Mouse (Mus musculus) neutrophil, adult 5-6 weeks (primary cell): ENCODE results near the gene Ttc33. TPM values are rescaled to one million over a fixed set of nuclear protein-coding genes. Genes with fewer than 3 reads are reported as not detected.

Experiments used
- ATAC-seq: fragments of 151-379, 151-347 bp; 2 replicates; pipeline ENCODE4 v1.8.0; 2017; ENCODE audit warnings: mild to moderate bottlenecking, moderate TSS enrichment; ENCODE audit not compliant: insufficient number of reproducible peaks, poor library complexity, low FRiP score, severe bottlenecking; ENCODE audit errors: extremely low read depth
- total RNA-seq: library from RNA; stranded (forward); fragments of 200-1000 nt; gene quantifications from 2 replicates; pipeline ENCODE4 v1.2.3, GENCODE M21; 2017

The Ttc33 gene
- total RNA-seq, 1 experiment from 2014 or later, result 49.3 TPM

GRCm38 (mm10) chr15:5237012-5237660 is 51.8 kb downstream of the Ttc33 start:
- ATAC-seq, result no peak

- no peak for ATAC-seq
Measured at GRCm38 (mm10) chr15:5238073-5238472, 52.7 kb downstream of the Ttc33 start.

- ATAC-seq, result no peak
Measured at GRCm38 (mm10) chr15:5238553-5238952, 53.2 kb downstream of the Ttc33 start.

DNA sequence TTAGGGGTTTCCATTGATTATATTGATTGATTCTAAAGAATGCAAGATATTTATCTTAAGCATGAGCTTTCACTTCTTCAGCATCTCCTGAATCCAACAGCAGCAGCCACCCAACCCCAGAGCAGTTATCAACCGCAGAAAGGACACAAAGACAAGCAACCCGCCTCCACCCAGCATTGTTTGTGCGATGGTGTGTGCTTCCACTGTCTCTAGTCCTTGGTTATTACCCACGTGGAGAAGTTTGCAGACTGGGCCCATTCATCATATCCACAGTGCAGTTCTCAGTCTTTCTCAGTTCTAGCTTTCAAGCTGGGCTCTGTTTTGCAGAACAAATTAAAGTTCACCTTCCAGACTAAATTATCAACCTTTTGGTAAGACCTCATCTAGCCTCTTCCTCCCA is 54.0 kb downstream of the Ttc33 start:
- ATAC-seq, result no peak

GRCm38 (mm10) chr15:5239901-5240300 is 54.6 kb downstream of the Ttc33 start:
- ATAC-seq, result no peak

GRCm38 (mm10) chr15:5240360-5240759 is 55.0 kb downstream of the Ttc33 start:
- ATAC-seq, result no peak

- no peak for ATAC-seq
Measured at GRCm38 (mm10) chr15:5241304-5242201, 56.2 kb downstream of the Ttc33 start.

- no peak for ATAC-seq
Measured at GRCm38 (mm10) chr15:5242241-5243035, 57.1 kb downstream of the Ttc33 start.

- 0 out of 2 replicates have a peak, but pooled peaks have one; percentile 4 for ATAC-seq
Measured at GRCm38 (mm10) chr15:5243036-5243958, 58.0 kb downstream of the Ttc33 start.

DNA sequence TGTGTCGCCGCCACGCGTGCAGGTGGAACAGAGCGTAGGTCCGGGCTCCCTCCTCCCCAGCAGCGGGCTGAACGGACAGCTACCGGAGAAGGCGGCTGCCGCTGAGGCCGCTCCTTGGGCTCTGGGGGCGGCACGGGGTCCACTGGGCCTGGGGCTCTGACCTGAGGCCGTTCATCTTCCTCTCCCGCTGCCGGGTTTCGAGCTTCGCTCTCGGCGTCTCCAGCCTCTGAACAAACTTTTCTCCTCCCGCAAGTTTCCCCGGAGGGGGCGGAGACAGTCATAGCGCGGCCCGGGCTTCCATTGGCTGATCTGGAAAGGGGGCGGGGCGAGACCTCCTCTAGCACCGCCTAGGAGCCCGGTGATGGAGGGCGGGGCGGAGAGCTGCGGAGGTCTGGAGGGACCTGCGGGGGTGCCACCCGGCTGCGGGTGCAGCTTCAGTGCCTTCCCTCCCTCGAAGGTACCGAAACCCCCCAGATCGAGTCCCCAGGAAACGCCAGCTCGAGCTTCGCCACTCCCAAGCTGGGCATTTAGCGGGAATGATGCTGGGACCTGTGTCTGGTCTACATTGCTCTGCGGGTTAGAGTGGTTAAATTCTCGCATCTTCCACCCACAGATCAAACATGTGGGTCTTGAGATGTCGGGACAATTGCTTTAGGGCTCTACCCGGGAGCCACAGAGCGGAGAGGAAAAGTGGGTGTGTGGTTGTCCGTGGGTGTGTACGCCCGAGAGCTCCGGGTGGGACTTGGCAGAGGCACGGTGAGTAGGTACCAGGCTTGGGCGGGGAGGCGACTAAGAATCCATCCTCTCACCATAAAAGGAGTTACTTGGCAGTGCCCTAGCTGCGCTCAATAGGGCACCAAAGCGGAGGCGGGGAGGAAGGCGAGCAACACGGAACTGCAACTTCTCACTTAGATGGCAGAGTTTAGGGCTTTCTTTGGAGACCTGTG is 58.9 kb downstream of the Ttc33 start, which contains the start of gene Ptger4:
TSS of gene Ptger4 (minus strand) at position 229 of the 947 bp plus-strand sequence.
- ATAC-seq, result peak; percentile 80

GRCm38 (mm10) chr15:5250182-5250581 is 64.9 kb downstream of the Ttc33 start:
- ATAC-seq, result no peak

DNA sequence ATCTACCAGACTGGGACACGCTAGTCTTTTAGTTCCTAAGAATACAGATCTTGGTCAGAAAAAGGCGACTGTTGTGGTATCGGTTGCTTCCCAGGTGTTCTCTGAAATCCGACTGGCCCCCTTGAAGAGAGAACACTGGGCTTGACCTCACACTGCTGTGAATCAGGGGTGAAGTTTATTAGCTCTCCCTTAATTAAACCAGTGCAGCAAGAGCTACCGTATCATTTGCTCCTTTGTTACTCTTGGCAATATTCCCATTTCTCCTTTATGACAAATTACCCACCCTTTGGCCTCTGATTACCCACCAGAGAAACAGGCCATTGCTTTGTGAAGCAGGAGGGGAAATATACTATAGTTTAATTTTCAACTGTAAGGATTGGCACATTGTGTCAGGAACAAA is 74.9 kb downstream of the Ttc33 start:
- ATAC-seq, result no peak

DNA sequence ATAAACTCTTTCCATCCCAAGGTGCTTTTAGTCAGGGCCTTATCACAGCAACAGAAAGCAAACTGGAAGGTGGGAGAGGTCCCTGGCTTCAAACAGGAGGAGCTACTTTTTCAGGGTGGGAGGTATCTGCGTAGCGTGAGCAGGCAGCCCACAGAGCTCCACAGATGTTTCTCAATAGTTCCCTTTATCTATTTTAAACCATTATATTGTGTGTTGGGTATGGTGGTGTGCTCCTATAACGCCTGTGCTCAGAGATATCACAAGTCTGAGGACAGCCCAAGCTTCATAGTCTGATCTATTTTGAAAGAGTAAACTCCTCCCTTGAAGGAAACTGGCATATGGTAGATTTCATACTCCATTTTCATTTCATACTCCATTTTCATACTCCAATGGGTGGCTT is 75.7 kb downstream of the Ttc33 start:
- ATAC-seq, result no peak

DNA sequence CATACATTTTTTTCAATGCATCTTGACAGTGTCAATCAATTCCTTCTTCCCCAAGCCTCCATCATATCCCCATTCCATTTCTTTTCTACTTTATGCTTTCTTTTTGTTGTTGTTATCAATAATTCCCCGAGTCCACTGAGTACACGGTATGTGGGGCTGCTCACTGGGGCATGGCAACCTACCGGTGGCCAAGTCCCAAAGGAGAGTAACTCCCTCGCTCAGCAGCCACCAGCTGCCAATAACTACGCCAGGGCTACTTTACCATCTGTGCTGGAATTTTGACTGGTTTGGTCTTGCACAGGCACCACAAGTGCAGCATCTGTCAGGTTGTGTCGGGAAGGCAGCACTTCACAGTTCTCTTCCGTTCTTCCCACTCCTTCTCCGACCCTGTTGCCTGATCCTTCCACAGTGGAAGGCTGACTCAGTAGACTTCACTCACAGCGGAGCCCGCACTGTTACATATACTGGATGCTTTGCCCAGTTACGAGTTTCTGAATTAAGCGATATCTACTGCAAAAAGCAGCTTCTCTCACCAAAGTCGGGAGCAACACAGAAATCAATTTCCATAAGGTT is 76.9 kb downstream of the Ttc33 start:
- peak; percentile 17; the same call in 1 of the 2 replicates for ATAC-seq

- ATAC-seq, result peak; percentile 56; the same call in 1 of the 2 replicates
Measured at GRCm38 (mm10) chr15:5262874-5263504, 77.7 kb downstream of the Ttc33 start.

DNA sequence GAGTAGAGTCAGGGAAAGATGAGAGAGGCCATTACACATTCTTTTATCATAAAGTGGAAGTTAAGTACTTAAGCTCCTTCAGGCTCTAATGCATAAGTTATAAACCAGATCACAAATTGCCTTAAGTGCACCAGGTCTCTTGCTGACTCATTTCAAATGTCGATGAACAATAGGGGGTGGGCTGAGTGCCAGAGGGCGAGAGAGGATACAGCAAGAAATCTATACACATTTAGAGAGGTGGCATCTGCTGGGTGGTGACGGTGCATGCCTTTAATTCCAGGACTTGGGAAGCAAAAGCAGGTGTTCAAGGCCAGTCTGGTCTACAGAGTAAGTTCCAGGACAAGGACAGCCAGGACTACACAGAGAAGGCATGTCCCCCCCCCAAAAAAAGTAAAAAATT is 80.8 kb downstream of the Ttc33 start:
- no peak for ATAC-seq
